Mouse (Mus musculus) cerebellum, postnatal 14 days (tissue): ENCODE data around the gene Fosb.

Source experiments
- DNase-seq, 2 experiments: peaks; one replicate each; pipeline ENCODE4 v3.0.0; 2021; ENCODE audit warnings: mixed read lengths in 2 of 2

The Fosb gene

DNA sequence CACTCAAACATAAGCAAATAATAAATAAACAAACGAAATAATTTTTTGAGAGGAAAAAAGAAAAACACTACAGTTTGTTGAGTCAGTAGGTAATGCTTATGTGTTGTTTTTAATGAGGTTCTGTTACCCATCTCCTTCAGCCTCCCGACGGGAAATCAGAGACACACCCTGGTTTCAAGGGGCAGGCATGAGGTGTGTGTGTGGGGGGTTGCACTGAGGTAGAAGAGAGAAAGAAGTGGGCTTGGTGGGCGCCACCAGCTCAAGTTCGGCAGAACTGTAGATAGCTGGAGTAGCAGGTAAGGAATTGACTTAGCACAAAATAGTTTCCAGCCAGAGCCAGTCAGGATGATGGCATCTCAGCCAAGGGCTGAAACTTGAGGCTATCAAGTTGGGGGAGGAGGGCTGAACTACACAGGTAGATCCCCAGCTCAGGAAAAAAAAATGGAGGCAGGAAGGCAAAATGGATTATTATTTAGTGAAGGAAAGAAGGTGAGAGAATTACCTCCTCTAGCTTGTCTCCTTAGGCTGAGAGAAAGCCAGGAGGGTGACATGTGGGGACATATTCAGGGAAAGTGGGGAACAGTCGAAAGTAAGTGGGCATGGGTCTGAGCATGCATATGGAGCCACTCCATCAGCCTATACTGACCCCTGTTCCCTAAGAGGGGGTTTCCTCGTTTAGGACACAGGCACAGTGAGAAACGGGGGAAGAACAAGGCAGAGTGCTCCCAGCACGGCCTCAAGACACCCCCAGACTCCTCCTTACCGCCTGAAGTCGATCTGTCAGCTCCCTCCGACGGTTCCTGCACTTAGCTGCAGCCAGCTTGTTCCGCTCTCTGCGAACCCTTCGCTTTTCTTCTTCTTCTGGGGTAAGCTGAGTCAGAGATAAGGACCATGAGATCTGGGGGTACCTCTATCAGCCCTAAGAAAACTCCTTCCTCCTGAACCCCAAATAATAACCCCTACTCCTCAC, 3.8 kb downstream of the Fosb start:
- DNase-seq: no peak

DNA sequence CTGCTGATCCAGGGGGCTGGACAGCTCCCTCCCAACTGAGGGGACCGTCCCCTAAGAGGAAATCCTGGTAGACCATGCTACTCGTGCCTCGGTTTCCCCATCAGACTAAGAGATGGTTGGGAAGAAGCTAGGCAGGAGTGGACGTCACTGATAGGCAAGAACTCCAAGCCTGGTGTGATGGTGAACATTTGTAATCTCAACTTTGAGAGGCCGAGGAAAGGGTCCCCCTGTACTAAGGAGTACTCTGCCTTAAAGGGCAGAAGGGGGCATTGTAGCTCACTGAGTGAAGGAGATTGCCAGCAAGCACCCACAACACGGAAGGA, 4.5 kb downstream of the Fosb start:
- DNase-seq: no peak

DNA sequence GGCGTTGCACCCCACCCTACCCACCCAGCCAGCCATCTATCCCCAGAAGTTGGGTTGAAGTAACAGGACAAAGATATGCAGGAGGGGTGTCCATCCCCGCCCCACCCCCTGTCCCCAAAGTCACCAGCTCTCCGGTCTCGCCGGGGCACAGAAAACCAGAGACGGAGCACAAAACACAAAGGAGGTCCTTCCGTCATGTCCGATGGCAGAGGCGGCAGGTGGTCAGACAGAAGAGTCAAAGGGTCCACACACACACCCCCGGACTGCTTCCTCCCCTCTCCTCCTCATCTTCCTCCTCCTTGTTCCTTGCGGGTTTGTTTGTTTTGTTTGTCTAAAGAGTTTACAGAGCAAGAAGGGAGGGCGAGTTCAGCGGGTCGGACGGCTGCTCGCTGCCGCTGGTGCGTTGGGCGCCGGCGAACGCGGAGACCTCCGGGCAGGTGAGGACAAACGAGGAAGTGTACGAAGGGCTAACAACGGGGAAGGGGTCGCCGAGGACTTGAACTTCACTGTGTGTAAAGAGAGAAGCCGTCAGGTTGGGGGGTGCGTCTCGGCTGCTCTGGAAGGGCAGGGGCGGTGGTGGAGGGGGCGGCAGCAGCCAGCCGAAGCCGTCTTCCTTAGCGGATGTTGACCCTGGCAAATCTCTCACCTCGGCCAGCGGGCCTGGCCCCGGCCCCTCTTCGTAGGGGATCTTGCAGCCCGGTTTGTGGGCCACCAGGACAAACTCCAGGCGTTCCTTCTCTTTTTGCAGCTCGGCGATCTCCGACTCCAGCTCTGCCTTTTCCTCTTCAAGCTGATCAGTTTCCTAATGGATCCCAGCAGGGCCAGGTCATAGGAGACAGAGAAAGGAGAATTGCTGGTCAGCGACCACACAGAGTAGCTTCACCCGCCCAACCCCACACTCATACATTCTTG, 5.1 kb downstream of the Fosb start:
- DNase-seq: no peak

DNA sequence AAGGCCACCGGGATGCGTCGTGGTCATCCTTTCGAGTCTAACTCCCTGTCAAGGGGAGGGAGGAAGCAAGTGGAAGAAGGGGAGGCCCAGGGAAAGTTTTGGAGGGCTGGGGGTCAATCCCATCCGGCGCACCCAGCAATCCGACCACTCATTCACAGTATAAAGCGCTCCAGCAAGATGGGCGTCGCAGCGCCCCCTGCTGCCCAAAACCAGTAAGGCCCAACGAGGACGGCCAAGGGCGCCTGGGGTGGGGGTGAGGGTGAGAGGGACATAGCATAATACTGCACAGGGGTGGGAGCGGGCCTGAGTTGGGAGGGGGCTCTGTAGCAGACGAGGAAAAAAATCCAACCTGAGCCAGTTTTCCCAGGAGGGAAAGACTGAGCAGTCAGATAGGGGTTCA, 6.1 kb downstream of the Fosb start:
- peak; percentile 85 to 92 for DNase-seq

DNA sequence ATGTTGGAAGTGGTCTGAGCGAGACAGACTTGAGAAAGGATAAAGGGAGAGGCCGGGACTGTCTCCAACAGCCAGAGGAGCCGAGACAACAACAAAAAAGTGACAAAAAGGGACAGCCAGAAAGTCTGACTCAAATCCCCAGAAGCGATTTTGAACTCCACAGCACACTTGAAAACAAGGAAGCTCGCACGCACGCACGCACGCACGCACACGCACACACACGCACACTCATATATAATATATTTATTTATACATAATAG, 6.9 kb downstream of the Fosb start:
- DNase-seq: no peak

DNA sequence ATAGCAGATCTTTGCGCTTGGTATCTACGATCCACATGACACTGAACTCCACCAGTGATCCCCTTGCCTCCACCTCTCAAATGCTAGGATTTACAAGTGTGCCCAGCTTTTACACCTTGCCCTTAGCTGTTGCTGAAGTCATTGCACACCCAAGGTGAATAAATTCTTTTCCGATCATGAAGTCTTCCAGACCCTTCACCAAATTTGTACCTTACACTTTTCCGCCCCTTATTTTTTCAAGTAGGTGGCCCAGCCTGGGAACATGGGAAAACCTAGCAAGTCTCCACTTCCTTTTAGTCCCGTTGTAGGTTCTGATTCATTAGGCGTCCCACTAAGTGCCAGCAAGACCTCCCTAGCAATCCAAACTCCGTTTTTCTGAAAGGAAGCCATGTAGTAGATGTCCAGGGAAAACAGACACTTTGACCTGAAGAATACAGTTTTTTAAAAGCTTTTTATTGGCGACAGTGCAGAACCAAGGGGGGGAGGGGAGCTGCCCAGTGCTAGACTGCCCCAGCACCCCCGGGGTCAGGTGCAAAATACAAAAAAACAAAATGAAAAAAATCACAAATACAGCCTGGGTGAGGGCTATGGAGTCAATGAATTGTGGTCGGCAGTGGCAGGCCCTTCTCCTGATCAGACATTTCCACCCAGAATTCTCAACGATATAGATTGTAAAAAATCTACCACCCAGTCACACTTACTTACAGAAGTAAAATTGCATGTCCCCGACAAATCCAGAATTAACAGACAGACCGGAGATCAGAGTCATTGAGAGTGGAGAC, 7.4 kb downstream of the Fosb start:
- no peak for DNase-seq

DNA sequence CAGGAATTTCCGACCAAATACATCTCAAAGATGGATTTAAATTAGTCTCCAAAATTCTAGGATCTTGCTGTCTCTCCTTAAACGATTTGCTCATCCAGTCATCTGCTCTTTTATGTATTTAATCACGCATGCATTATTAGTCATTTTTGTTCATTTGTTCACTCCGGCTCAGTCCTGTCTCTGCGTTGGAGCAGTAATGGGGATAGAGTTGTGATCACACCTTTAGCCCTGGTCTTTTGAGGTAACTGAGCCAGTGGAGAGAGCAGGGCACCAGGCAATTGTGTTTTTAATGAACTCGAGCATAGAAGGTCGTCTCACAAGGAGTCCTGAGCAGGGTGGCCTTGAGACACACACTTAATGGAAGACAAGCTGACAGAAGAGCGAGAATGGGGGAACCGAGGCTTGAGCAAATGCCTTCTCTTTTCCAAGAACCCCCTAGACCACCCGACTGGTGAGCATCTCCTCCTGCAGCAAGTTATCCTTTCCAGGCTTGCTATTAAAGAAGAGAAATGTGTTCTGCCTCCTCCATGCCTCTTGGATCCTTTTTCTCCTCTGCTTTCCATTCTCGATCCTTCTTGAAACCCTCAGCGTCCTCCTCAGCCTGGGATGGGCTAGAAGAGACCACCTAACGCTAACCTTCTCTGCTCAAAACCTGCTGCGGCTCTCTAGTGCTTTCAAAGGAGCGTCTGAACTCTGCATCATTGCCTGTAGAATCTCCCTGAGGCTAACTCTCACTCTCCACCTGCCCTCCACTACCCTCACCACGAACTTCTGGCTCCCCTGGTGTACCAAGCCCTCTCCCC, 8.2 kb downstream of the Fosb start:
- no peak for DNase-seq

DNA sequence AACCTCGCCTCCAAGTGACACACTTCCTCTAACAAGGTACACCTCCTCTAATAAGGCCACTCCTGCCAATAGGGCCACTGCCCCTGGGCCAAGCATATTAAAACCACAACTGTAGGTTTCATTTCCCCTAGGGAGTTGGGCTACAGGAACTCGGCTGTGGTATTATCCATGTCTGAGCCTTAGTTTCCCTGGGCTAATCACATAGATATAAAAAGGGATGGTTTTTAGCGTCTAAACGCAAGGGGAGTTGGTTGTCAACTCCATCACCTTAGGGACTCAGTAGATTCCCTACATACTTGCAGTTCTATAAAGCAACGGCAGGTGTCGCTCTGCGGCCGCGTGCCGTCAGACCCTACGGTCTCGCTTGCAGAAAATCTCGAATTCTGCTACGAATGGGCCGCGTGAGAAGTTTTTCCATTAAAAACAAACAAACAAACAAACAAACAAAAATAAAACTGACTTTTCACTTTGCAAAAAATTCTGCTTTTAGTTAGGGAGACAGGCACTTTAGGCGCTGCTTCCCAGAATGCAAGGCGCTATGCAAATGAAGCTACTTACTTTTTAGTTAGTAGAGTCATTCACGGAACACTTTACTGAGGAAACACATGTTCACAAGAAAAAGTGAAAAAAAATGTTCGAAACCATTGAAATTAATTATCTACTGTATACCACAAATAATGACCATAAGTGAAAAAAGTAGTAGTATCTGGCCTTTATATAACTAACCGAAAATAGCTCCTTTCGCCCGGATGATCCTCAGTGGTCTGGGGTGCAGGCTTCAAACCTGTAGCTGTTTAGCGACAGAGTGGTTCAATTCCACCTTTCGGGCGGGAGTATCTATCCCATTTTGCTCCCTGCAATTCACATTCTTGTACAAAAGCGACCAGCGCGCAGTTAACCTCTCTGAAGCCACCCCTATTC, 9.1 kb downstream of the Fosb start:
- peak; percentile 94 to 95 for DNase-seq

DNA sequence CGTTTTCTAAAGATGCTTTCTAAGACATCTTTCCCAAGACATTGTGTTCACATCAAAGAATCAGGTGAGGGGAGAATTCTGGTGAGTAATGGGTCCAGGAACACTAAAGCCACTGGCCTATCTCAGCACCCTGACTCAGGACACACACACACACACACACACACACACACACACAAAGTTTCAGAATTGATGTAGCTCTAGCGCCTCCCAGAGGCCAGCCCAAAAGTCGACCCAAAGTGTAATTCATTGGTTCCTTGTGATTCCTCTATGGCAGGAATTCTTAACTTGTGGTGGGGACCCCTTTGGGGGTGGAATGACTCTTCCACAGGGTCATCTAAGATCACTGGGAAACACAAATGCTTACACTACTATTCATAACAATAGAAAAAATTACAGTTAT, 10.7 kb downstream of the Fosb start:
- DNase-seq: peak; percentile 68 to 83

DNA sequence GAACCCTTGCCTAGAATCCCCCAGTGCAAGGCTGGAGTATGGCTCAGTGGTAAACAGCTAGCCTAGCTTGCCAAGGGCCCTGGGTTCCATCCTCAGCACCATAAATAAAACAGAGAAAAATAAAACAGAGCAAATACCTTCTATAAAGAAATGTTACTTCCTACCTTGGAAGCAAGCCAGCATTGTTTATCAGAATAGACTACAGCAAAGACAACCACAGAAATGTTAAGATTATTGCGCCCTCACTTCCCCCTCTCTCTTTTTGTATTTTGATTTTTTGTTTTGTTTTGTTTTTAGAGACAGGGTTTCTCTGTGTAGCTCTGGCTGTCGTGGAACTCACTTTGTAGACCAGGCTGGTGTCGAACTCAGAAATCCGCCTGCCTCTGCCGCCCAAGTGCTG, 12.1 kb downstream of the Fosb start:
- DNase-seq: no peak

DNA sequence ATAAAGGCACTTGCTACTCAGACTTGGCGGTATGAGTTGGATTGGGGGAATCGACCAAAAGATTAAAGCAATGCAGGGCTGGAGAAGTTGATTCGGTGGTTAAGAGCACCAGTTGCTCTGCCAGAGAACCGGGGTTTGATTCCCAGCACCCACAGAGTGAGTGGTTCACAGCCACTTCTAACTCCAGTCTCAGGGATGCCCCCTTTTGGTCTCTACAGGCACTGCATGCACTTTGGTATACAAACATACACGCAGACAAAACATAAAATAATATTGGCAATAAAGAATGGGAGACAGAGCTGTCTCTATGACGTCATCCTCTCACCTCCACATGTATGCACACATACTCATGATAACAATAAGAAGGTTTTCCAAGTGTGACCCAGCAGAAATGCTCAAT, 12.8 kb downstream of the Fosb start:
- peak in 1 of 2 experiments; percentile 55 for DNase-seq

DNA sequence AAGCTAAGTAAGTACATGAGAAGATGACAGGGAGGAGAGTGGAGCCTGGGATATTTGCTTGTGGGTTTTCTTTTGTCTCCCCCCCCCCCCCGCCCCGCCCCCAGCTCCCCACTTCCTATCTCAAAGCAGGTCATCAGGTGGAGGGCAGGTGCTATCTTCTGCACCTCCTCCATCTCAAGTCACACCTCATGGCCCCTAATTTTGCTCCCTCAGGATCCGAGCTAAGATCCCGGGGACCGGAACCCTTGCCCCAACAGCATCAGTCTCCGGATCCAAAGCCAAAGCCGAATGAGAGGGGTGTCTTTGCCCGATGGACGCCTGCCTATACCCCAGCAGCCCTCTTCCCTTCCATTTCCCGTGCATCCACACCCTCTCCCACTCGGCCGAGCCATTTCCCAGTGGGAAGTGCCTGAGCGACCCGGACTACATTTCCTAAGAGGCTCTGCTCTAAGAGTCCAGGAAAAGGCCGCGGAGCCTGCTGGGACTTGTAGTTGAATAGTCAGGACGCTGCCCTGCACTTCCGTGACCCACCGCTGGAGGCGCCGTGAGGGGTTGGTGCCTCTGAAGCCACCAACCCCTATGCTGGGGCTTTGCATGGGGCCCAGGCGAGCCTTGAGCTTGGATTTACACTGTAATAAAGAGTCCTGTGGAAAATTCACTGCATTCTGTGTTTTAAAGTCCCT, 14.2 kb downstream of the Fosb start:
- DNase-seq: peak; percentile 99 to 100

DNA sequence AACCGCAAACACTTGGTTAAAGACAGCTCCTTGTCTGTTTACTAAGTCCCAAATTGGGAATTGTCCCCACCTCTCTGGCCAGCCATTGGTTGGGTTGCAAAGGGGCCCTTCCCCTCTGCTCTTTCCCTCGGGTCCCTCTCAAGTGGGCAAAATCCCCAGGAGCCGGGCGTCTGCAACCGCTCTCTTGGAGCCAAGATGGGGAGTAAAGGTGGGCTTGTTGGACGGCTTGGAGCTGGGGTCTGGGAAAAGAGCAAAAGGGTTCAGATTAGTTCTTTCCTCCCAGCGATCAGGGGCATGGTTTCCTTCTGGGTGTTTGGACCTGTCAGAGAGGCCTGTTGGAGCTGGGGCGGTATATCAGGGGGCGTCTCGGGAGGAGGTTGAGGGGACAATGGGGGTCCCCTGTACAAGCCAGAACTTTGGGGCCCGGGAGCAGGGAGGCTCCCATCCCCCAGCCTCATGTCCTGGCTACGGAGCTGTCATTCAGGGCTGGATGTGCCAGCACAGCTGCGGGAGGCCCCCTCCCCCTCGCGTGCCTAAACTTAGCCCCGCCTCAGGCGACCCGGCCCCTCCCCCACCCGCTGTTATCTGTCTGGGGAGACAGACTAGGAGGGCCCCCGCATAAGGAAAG, 18.8 kb downstream of the Fosb start:
- peak; percentile 40 to 59 for DNase-seq

DNA sequence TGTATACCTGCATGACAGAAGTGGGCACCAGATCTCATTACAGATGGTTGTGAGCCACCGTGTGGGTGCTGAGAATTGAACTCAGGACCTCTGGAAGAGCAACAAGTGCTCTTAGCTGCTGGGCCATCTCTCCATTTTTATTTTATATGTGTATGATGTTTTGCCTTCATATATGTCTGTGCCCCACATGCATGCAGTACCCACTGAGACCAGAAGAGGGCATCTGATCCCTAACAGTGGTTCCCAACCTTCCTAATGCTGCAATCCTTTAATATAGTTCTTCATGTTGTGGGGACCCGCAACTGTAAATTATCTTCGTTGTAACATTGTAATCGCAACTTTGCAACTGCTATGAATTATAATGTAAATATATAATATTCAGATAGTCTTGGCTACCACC, 25.1 kb downstream of the Fosb start:
- peak; percentile 85 to 90 for DNase-seq

DNA sequence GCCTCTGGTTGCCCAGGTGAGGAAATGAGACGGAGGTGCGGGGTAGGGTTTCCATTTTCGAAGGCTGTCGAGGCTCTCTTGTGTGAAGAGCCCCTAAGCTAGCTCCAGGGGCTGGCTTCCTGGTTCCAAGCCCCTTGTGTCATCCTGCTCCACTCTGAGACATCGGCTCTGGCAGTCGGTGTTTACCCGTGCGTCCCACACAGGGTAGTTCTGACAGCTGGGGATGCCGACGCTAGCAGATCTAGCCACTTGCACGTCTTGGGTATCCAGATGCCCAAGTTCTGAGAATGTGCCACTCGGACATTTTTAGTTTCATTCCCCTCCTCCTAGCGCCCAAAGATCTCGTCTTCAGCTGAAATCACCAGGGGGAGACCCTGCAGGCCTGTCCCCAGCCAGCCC, 26.4 kb downstream of the Fosb start:
- DNase-seq: no peak

DNA sequence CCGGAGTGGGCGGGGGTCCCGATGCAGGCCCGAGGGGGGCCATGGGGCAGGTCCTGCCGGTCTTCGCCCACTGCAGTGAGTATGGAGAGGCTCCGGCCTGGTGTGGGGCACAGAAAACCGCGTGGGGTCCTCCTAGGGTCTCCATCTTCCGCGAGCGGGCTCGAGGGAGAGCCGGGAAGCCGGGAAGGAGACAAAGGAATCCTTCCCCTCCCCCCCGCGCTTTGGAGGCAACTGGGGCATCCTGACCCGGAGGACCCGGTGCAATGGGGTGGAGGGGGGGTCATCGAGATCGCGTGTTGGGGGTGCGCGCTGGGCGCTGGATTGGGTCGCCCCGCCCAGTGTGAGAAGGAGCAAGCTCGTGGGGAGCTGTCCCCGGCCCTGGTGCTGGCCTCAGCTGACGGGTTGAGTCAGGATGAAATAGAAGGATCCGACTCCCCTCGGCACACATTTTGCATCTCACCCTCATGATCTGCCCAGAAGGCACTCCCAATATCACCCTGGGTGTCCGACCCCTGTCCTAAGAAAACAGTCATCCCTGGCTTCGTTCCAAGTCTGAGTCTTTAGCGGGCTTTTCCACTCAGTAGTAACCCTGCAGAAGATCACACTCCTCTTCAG, 27.0 kb downstream of the Fosb start:
- DNase-seq: peak; percentile 70 to 80

DNA sequence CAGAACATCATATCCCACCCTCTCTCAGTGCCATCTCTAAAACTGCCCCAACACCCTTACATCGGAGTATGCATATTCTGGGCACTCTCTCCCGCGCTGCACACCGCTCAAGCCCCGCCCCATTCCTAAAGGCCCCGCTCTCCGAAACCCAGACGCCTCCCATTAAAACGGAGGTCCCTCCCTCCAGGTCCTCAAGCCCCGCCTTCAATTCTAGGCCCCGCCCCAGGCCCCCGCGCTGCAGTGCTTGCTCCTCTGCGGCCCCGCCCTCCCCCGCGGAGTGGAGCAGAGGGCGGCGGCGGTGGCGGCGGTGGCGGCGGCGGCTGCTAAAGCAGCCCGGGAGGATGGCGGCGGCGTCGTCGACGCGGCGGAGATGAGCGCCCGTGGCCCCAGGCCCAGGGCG, 27.5 kb downstream of the Fosb start, which contains the start of gene Rtn2:
Gene Rtn2, plus strand, starts transcription at position 240 of the 400 bp plus-strand sequence.
- DNase-seq: peak; percentile 93 to 94

DNA sequence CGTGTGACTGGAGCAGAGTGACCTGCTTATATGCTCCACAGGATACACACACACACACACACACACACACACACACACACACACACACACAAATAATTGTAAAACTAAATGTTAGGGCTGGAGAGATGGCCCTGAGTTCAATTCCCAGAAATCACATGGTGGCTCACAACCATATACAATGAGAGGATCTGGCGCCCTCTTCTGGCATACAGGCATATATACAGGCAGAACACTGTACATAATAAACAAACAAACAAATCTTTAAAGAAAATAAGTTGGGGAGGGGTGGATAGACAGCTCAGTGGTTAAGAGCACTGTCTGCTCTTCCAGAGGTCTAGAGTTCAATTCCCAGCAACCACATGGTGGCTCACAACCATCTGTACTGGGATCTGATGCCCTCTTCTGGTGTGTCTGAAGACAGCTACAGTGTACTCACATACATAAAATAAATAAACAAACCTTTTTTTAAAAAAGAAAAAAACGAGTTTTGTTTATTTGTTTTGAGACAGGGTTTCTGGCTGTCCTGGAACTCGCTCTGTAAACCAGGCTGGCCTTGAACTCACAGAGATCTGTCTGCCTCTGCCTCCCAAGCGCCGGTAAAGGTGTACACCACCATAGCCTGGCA, 28.1 kb downstream of the Fosb start:
- peak; percentile 62 to 74 for DNase-seq

DNA sequence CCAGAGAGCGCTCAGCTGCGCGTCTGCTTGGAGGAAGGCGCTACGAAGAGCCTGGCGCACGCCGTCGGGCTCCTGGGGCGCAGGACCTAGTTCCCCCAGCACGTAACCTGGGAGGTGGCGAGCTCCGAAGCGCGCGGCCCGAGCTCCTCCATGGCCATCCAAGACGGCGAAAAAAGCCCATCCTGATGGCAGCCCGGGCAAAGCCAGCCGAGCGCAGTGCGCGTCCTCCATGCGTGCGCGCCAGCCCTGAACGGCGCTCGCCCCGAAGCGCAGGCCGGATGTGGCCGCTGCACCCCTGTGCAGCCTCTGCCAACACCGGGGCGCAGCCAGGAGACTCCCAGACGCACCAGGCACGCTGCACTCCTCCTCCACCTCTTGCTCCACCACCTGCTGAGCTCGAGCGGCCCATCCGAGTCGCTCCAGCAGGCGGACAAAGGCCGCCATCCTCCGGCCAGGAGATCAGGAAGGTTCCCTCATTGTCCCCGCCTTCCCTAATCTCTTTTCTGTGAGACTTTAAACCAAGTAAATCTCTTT, 30.2 kb downstream of the Fosb start, which contains the start of gene Ppm1n:
Gene Ppm1n, minus strand, starts transcription at position 484 of the 534 bp plus-strand sequence.
- DNase-seq: peak; percentile 56 to 63
